Mouse (Mus musculus): Measurements from ENCODE around the gene Ctnna2.

The Ctnna2 gene

DNA sequence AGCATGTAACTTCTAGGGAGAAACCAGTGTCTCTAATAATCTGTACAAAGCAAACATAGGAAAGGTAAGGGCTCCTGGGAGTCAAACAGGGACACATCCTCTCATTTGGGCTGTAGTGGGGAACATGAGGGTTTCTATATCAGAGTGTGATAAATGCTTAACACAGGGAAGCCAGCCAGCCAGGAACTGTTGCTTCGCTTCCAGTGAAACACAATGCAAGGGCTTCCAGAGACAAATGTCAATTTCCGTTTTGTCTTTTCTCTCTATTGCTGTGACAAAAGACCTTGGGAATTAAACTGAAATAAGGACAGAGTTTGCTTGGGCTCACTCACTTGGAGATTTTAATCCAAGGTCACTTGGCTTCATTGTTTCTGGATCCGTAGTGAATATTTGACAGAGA, 162.4 kb downstream of the Ctnna2 start:
- in situ Hi-C loops (cut with MboI, MseI), result no loop called here

GRCm38 (mm10) chr6:77811041-77811440, 168.5 kb downstream of the Ctnna2 start:
- in situ Hi-C loops (cut with MboI, MseI), result no loop called here

GRCm38 (mm10) chr6:77802604-77803003, 176.9 kb downstream of the Ctnna2 start:
- in situ Hi-C loops (cut with MboI, MseI), result no loop called here

- in situ Hi-C loops (cut with MboI, MseI), result no loop called here
Observed at GRCm38 (mm10) chr6:77783342-77783741, 196.2 kb downstream of the Ctnna2 start.

GRCm38 (mm10) chr6:77768357-77769103, 211.0 kb downstream of the Ctnna2 start:
- in situ Hi-C loops (cut with MboI, MseI), result no loop called here

DNA sequence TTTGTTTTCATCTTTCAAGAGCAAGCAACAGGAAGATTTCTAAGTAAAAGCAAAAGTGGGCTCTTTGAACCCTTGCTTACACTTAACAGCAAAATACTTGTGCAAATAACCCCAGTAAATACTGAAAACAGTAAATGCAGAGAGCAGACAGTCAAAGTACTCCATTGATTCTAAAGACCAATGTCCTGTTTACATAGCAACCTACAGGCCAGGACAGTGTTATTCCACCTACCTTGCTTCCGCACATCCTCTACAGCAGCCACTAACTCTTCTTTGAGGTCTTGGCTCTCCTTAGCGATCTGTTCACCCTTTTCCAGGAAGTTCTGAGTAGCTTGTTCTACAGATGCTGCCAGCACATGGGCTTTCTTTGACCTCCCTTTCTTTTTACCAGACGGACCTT, 221.3 kb downstream of the Ctnna2 start:
- in situ Hi-C loops (cut with MboI, MseI), result no loop called here

DNA sequence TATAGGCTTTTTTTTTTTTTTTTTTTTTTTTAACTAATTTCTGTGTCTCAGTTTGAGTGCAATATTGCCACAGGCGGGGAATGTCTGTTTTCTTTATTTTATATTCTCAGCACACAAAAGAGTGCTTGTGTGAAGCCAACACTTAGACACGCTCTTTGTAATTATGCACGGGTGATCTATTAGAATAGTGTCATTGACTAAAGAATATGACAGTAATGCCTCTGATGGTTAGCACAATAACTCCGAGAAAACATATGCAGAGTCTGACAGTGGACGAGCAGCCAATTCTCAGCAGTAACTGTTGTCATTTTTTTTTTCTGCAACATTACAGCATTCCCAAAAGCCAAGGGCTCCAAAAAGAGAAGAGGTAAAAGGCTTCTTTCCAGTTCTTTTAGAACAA, 234.1 kb downstream of the Ctnna2 start:
- in situ Hi-C loops (cut with MboI, MseI), result no loop called here

GRCm38 (mm10) chr6:77743651-77744050, 235.8 kb downstream of the Ctnna2 start:
- in situ Hi-C loops (cut with MboI, MseI), result no loop called here

- in situ Hi-C loops (cut with MboI, MseI), result no loop called here
Observed at GRCm38 (mm10) chr6:77742988-77743387, 236.5 kb downstream of the Ctnna2 start.

DNA sequence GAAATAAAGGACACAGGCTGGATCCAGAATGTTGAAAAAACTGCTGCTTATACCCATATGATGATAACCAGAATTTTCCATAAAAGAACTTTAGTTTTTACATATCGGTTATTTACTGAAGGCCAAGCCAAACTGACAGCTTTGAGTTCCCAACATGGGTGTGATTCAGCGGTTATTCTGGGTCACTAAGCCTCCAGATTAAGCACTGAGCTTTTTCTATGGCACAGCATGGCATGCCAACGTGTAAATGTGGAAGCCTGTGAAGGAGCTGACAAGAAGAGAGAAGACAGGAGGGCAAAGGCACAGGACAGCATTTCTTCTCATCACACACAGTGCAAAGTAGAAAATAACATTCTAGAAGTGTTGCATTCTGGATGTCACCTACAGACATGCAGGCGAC, 240.9 kb downstream of the Ctnna2 start:
- in situ Hi-C loops (cut with MboI, MseI), result no loop called here

- in situ Hi-C loops (cut with MboI, MseI), result no loop called here
Observed at GRCm38 (mm10) chr6:77724952-77725299, 254.6 kb downstream of the Ctnna2 start.

DNA sequence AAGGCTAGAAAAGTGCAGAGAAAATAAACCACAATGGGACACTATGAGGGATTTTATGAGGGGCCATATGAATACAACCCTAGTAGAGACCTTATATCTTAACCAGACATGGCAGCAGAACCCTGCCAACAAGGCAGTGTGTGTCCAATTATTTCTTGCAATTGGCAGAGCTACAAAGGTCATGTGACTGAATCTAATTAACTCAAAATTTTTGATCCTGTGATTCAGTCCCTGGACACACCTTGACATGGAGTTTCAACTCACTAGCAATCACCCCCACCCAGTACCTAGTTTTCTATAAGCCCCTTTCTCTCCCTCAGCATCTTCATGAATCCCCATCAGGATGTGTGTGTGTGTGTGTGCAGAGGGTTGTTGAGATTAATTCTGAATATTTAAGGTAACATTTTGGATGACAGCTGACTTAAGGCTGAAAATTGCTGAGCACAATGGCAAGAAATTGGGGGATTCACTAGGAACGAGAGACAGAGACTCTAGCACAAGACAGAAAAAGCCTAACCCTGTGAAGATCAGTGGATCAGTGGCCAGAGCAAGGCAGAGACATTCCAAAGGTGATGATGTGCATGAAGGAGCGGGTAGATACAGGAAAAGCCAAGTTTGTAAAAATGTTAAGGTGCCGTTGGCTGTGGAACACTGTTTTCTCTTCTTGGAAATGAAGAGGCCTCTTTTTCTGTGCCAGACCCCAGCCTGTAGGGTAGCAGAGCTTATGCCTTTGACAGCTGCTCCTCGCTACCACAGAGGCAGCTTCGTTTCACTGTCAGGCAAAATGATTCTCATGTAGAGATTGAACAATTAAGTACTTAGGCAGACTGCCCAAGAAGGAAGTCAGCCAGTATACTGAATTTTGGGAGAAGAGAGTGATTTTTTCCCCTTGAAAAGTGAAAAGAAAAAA, 255.2 kb downstream of the Ctnna2 start:
- in situ Hi-C loops (cut with MboI, MseI), result no loop called here

DNA sequence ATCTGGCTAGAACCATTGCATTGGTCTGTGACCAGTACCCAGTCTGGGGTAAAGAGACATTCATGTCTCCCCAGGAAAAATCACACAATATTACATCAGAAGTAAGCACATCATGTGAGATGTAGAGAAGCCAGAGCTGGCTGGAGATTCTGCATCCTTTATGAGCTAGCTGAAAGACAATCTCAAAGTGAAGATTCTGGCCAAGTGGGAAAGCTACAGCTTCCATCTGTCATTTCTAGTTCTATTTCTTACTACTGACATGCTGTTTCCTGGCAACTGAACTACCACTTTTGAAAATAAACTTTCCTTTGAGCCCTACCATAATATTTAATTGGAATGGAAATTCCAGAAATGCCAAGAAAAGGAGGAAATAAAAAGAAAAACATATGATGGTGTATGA, 285.4 kb downstream of the Ctnna2 start:
- in situ Hi-C loops (cut with MboI, MseI), result no loop called here

DNA sequence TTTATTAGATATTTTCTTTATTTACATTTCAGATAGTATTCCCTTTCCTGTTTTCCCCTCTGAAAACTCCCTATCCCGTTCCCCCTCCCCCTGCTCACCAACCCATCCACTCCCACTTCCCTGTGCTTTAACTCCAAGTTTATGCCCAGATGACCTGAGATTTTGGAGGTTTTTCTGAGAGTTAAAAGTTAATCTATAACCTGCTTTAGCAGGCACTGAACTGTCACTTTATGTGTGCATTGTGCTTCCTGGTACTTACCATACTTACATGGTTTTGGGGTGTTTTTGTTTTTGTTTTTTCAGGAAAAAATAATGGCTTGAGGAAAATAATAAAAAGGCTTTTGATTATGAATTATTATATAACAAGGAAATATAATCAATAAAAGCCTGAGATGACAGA, 292.3 kb downstream of the Ctnna2 start:
- in situ Hi-C loops (cut with MboI, MseI), result no loop called here

- in situ Hi-C loops (cut with MboI, MseI), result no loop called here
Observed at GRCm38 (mm10) chr6:77650127-77650526, 329.4 kb downstream of the Ctnna2 start.

DNA sequence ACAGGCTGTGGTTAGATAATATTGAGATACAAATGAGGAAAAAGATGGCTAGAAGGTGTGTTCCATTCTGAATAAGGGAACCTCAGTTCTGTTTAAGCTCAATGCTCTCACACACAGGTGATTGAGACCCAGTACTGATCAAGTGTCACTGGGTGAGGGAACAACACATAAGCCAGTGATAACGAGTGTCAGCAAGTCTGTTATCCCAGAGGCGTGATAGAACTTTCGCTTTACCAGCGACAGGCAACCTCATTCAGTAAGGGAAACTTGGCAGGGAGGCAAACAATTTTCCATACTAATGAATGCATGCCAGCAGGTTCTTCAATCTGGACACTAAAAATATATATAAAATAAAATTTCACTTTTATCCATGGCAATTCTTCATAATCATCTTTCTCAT, 334.9 kb downstream of the Ctnna2 start:
- in situ Hi-C loops (cut with MboI, MseI), result no loop called here

DNA sequence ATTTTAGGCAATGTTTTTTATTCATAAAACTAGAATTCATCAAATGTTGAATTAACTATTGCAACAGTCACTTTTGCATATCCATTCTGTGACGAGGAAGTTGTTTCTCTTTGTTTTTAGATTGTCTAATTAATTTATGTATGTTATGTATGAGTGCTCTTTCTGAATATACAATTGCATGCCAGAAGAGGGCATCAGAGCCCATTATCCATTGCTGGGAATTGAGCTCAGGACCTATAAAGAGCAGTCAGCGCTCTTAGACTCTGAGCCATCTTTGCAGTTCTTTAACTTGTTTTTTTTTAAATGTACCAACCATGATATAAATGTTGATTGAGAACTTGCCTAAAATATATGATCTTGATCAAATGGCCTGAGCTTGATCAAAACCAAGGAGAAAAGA, 340.7 kb downstream of the Ctnna2 start:
- in situ Hi-C loops (cut with MboI, MseI), result loop anchor here (10.0 kb wide), 1 partner anchor 1506 kb away; no protein-coding TSS in a partner anchor

DNA sequence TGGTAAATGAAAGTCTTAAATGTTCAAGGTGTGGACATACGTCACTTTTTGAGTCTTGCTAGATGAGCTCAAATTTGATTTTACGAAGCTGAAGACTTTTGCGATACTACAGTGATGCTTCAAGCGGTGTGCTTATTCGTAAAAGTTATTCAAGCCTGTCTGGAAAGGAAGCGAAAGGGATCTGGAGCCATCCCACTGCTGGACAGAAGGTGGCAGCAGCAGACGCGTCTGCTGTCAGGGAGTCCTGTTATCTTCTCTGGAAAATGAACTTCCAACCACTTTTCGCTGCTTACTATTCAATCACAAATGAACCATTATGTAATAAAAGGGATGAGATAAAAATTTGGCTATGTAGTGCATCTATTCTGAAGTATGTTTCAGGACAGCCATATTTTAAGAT, 345.5 kb downstream of the Ctnna2 start:
- in situ Hi-C loops (cut with MboI, MseI), result loop anchor here (10.0 kb wide), 1 partner anchor 1511 kb away; no protein-coding TSS in a partner anchor

DNA sequence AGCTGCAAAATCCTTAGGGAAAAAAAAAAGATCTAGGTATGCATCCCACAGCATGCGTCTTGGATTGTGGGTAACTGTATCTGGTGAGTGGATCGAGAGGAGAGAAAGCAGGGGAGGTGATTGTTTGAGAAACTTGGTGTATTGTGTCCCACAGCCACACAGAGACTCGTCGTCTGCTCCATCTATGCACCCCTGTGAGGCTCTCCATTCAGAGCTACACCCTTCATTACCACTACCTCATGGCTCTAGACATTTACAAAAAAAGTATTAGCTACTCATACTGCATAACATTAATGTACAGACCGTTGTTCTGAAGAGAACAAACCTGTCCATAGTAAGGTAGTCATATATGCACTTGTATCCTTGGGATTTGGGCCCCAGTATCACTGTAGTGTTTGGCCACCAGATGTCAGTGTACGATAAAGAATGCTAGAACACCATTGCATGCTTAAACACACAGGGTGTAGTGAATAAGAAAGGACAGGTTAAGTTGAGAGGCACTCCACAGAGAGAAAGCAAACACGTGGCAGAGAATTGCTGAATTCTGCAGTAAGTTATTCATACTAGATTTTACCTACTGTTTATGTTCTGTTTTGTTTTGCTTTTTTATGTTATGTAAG, 350.8 kb downstream of the Ctnna2 start:
- in situ Hi-C loops (cut with MboI, MseI), result no loop called here

GRCm38 (mm10) chr6:77604642-77605392, 374.7 kb downstream of the Ctnna2 start:
- in situ Hi-C loops (cut with MboI, MseI), result no loop called here

- in situ Hi-C loops (cut with MboI, MseI), result no loop called here
Observed at GRCm38 (mm10) chr6:77603914-77604313, 375.6 kb downstream of the Ctnna2 start.

- in situ Hi-C loops (cut with MboI, MseI), result no loop called here
Observed at GRCm38 (mm10) chr6:77599244-77599643, 380.3 kb downstream of the Ctnna2 start.
